Mouse (Mus musculus) stomach, postnatal 0 days (tissue): Measurements from ENCODE around the gene Snx9. TPM values are rescaled to one million over a fixed set of nuclear protein-coding genes. Genes with fewer than 3 reads are reported as not detected.

ENCODE experiments used
- ATAC-seq: fragments of 200-750 bp; cut with Nextera tagmentation; 2 replicates; pipeline ENCODE4 v1.8.0; 2017; ENCODE audit not compliant: low FRiP score, low TSS enrichment
- DNase-seq: peaks from one replicate; pipeline ENCODE4 v3.0.0-alpha.2; 2016; ENCODE audit warnings: low spot score
- H3K27ac ChIP-seq: fragments of 300-500 bp; sonication (generic); replicated peaks from 2 replicates; pipeline ENCODE4 v1.5.1; 2014; ENCODE audit warnings: mild to moderate bottlenecking, control low read depth
- H3K27me3 ChIP-seq: fragments of 300-500 bp; sonication (generic); 2 replicates; pipeline ENCODE4 v1.6.1; 2014; ENCODE audit warnings: low read length; ENCODE audit not compliant: control insufficient read depth, insufficient read depth
- H3K36me3 ChIP-seq: fragments of 300-500 bp; sonication (generic); 2 replicates; pipeline ENCODE4 v1.6.1; 2014; ENCODE audit warnings: low read length, mixed read lengths; ENCODE audit not compliant: control insufficient read depth, insufficient read depth
- H3K4me1 ChIP-seq: fragments of 300-500 bp; sonication (generic); replicated peaks from 2 replicates; pipeline ENCODE4 v1.6.1; 2014; ENCODE audit warnings: antibody characterized with exemption; ENCODE audit not compliant: control insufficient read depth, insufficient read depth
- H3K4me2 ChIP-seq: fragments of 300-500 bp; sonication (generic); replicated peaks from 2 replicates; pipeline ENCODE4 v1.6.1; 2014; ENCODE audit warnings: low read depth, mild to moderate bottlenecking, control low read depth, moderate library complexity
- H3K4me3 ChIP-seq: fragments of 300-500 bp; sonication (generic); 2 replicates; pipeline ENCODE4 v1.5.1; 2014; ENCODE audit warnings: low read depth, low read length, control low read depth
- H3K9ac ChIP-seq: fragments of 300-500 bp; sonication (generic); 2 replicates; pipeline ENCODE4 v1.6.1; 2014; ENCODE audit warnings: mild to moderate bottlenecking, low read length, control low read depth, mixed read lengths
- H3K9me3 ChIP-seq: fragments of 300-500 bp; sonication (generic); 2 replicates; pipeline ENCODE4 v1.6.1; 2016; ENCODE audit warnings: low read length; ENCODE audit not compliant: control insufficient read depth
- CTCF ChIP-seq: IDR thresholded peaks from 2 replicates; pipeline ENCODE4 v1.5.1; 2016; ENCODE audit warnings: antibody characterized with exemption, low read depth, mild to moderate bottlenecking, moderate library complexity
- EP300 ChIP-seq: optimal IDR thresholded peaks from 2 replicates; pipeline ENCODE3; 2016; ENCODE audit warnings: antibody characterized with exemption
- WGBS: fragments of 180-500 bp; shearing (Covaris S2); extraction: QIAGEN DNeasy Blood & Tissue Kit; methylation state at CpG from one replicate; pipeline ENCODE4 v1.1.7; 2014; 5-methylcytosine and 5-hydroxymethylcytosine counted together
- polyA plus RNA-seq: library from polyadenylated mRNA; unstranded; fragments of >200 nt; fragmentation: Nextera tagmentation; extraction: Ambion mirVana; gene quantifications from 2 replicates; pipeline ENCODE4 v1.2.1, GENCODE M21; 2015

Gene Snx9
- polyA plus RNA-seq, 1 experiment from 2014 or later = 34.8 TPM

- H3K27ac ChIP-seq = peak overlapping the region; percentile 49
- no peaks in the 10 kb centered on the region for H3K36me3 ChIP-seq
- ATAC-seq = peak; percentile 18; the same call in 1 of the 2 replicates
- WGBS = 51% methylated on average over 5 of the region's 5 CpGs
- H3K9ac ChIP-seq = no peak overlapping the region
- peaks cover 4% of the 10 kb centered on the region; the same call in 1 of the 2 replicates for H3K4me1 ChIP-seq
- no peak for TF ChIP-seq CTCF
- TF ChIP-seq EP300 = no peak
- no peak overlapping the region for H3K4me3 ChIP-seq
- no peak for DNase-seq
- H3K27me3 ChIP-seq = no peaks in the 10 kb centered on the region
- no peaks in the 10 kb centered on the region for H3K9me3 ChIP-seq
- H3K4me2 ChIP-seq = no peak overlapping the region
Measured at GRCm38 (mm10) chr17:5970298-5970821, 129.2 kb downstream of the Snx9 start.

GRCm38 (mm10) chr17:5973536-5973935 is 132.4 kb downstream of the Snx9 start:
- no peak overlapping the region for H3K4me3 ChIP-seq
- no peak overlapping the region for H3K27ac ChIP-seq
- H3K4me1 ChIP-seq = peaks cover 27% of the 10 kb centered on the region
- TF ChIP-seq CTCF = no peak
- TF ChIP-seq EP300 = no peak
- WGBS = 70% methylated on average over 8 of the region's 8 CpGs
- no peaks in the 10 kb centered on the region for H3K36me3 ChIP-seq
- H3K9ac ChIP-seq = no peak overlapping the region
- no peaks in the 10 kb centered on the region for H3K9me3 ChIP-seq
- no peak overlapping the region for H3K4me2 ChIP-seq
- no peaks in the 10 kb centered on the region for H3K27me3 ChIP-seq
- DNase-seq (no peak), ATAC-seq (no peak)

GRCm38 (mm10) chr17:5975099-5975977 is 134.2 kb downstream of the Snx9 start:
- Histone ChIP-seq H3K36me3 (no peaks in the 10 kb centered on the region; the same call in 1 of the 2 replicates), H3K4me2 (peak overlapping the region; percentile 38), H3K4me3 (peak overlapping the region; percentile 18; the same call in 1 of the 2 replicates), H3K9me3 (no peaks in the 10 kb centered on the region), H3K4me1 (peaks cover 29% of the 10 kb centered on the region), H3K27ac (peak overlapping the region; percentile 90), H3K9ac (peak overlapping the region; percentile 2), H3K27me3 (no peaks in the 10 kb centered on the region)
- DNase-seq = peak; percentile 50
- ATAC-seq = peak; percentile 70
- 23% methylated on average over 23 of the region's 23 CpGs for WGBS
- no peak; the same call in 1 of the 2 replicates for TF ChIP-seq CTCF
- no peak for TF ChIP-seq EP300

GRCm38 (mm10) chr17:5976221-5977055 is 135.3 kb downstream of the Snx9 start:
- Histone ChIP-seq H3K27me3 (no peaks in the 10 kb centered on the region), H3K4me2 (peak overlapping the region; percentile 38), H3K4me1 (peaks cover 29% of the 10 kb centered on the region), H3K9ac (peak overlapping the region; percentile 31), H3K27ac (peak overlapping the region; percentile 90), H3K36me3 (no peaks in the 10 kb centered on the region; the same call in 1 of the 2 replicates), H3K9me3 (no peaks in the 10 kb centered on the region), H3K4me3 (no peak overlapping the region)
- DNase-seq = peak; percentile 36
- no peak for TF ChIP-seq CTCF
- no peak for TF ChIP-seq EP300
- WGBS = 32% methylated on average over 20 of the region's 20 CpGs
- ATAC-seq = peak; percentile 39; the same call in 1 of the 2 replicates

- no peak for TF ChIP-seq EP300
- no peak for TF ChIP-seq CTCF
- Histone ChIP-seq H3K27me3 (no peaks in the 10 kb centered on the region), H3K27ac (peak overlapping the region; percentile 90), H3K4me1 (peaks cover 29% of the 10 kb centered on the region), H3K9ac (0 out of 2 replicates have a peak overlapping the region, but pooled peaks have one; percentile 1), H3K4me2 (peak overlapping the region; percentile 38), H3K4me3 (no peak overlapping the region), H3K36me3 (no peaks in the 10 kb centered on the region; the same call in 1 of the 2 replicates), H3K9me3 (no peaks in the 10 kb centered on the region)
- peak; percentile 40 for ATAC-seq
- WGBS = 38% methylated on average over 16 of the region's 16 CpGs
- DNase-seq = peak; percentile 59
Measured at GRCm38 (mm10) chr17:5977056-5977920, 136.2 kb downstream of the Snx9 start.
